Mouse (Mus musculus): ENCODE results near the gene Cdkn1c.

The Cdkn1c gene

GRCm38 (mm10) chr7:143437231-143437893 is 23.5 kb downstream of the Cdkn1c start:
- CTCF ChIA-PET, result no interaction called here

- CTCF ChIA-PET, result interaction anchor here (0.6 kb wide), 1 partner anchor 1846 kb away, joined by 7 read pairs; no protein-coding TSS in a partner anchor
Measured at GRCm38 (mm10) chr7:143433331-143433730, 27.5 kb downstream of the Cdkn1c start.

- CTCF ChIA-PET, result interaction anchor here (0.6 kb wide), 1 partner anchor 1846 kb away, joined by 7 read pairs; no protein-coding TSS in a partner anchor
Measured at GRCm38 (mm10) chr7:143432631-143433030, 28.2 kb downstream of the Cdkn1c start.

- CTCF ChIA-PET, result no interaction called here
Measured at GRCm38 (mm10) chr7:143428814-143429499, 31.9 kb downstream of the Cdkn1c start.

GRCm38 (mm10) chr7:143428142-143428813 is 32.6 kb downstream of the Cdkn1c start:
- CTCF ChIA-PET, result no interaction called here

- CTCF ChIA-PET, result interaction anchor here (0.7 kb wide), 1 partner anchor 530 kb away, joined by 5 read pairs; no protein-coding TSS in a partner anchor
Measured at GRCm38 (mm10) chr7:143419585-143420160, 41.2 kb downstream of the Cdkn1c start.

- CTCF ChIA-PET, result no interaction called here
Measured at GRCm38 (mm10) chr7:143417875-143418274, 43.0 kb downstream of the Cdkn1c start.

GRCm38 (mm10) chr7:143416406-143416805 is 44.4 kb downstream of the Cdkn1c start:
- CTCF ChIA-PET, result no interaction called here

- CTCF ChIA-PET, result no interaction called here
Measured at GRCm38 (mm10) chr7:143415070-143415469, 45.8 kb downstream of the Cdkn1c start.

- CTCF ChIA-PET, result no interaction called here
Measured at GRCm38 (mm10) chr7:143412606-143413005, 48.2 kb downstream of the Cdkn1c start.

- CTCF ChIA-PET, result no interaction called here
Measured at GRCm38 (mm10) chr7:143408615-143409021, 52.2 kb downstream of the Cdkn1c start.

All from spleen, embryonic (tissue).